Mouse (Mus musculus): ENCODE measurements at regions not wholly inside any gene's neighbourhood (a gene's known extent, or its start where the extent isn't known, plus 50 kb on each side); places are given as distances from the start of the nearest gene placed in this dataset.
"Not testable (repeated sequence)": the region's sequence is repeated elsewhere in the genome, so short reads cannot be mapped to it uniquely, and the experiment has no call there.

- DNase-seq: no peak
These were observed 201.8 kb downstream of the Adgb start for GRCm38 (mm10) chr10:10270297-10270696.

- peak in 1 of 2 experiments; percentile 8 for DNase-seq
These were observed 219.4 kb downstream of the Adgb start for GRCm38 (mm10) chr10:10252540-10253318.

GRCm38 (mm10) chr10:10252136-10252535, 220.0 kb downstream of the Adgb start:
- DNase-seq: no peak

GRCm38 (mm10) chr10:10234894-10235523, 237.1 kb downstream of the Adgb start:
- no peak for DNase-seq

- no peak for DNase-seq
These were observed 247.5 kb downstream of the Adgb start for GRCm38 (mm10) chr10:10224582-10225144.

GRCm38 (mm10) chr10:10219726-10220125, 252.4 kb downstream of the Adgb start:
- DNase-seq: peak in 1 of 2 experiments; percentile 15

- DNase-seq: no peak
These were observed 255.2 kb downstream of the Adgb start for GRCm38 (mm10) chr10:10216892-10217291.

GRCm38 (mm10) chr10:10215376-10215775, 256.8 kb downstream of the Adgb start:
- DNase-seq: no peak

- no peak for DNase-seq
These were observed 263.8 kb downstream of the Adgb start for GRCm38 (mm10) chr10:10208354-10208753.

- DNase-seq: no peak
These were observed 266.2 kb downstream of the Adgb start for GRCm38 (mm10) chr10:10205805-10206520.

GRCm38 (mm10) chr10:10203982-10204381, 268.1 kb downstream of the Adgb start:
- DNase-seq: no peak

- no peak for DNase-seq
These were observed 281.8 kb downstream of the Adgb start for GRCm38 (mm10) chr10:10190308-10190707.

GRCm38 (mm10) chr10:10188113-10188512, 284.0 kb downstream of the Adgb start:
- DNase-seq: peak in 1 of 2 experiments; percentile 9

- no peak for DNase-seq
These were observed 285.4 kb downstream of the Adgb start for GRCm38 (mm10) chr10:10186721-10187120.

- DNase-seq: no peak
These were observed 284.5 kb upstream of the Stxbp5 start for GRCm38 (mm10) chr10:10185298-10185883.

GRCm38 (mm10) chr10:10184386-10184785, 283.5 kb upstream of the Stxbp5 start:
- no peak for DNase-seq

GRCm38 (mm10) chr10:10177037-10177436, 276.2 kb upstream of the Stxbp5 start:
- not testable (repeated sequence) for DNase-seq

Measured in layer of hippocampus, postnatal 36 days (tissue).